In the genomic region with DNA sequence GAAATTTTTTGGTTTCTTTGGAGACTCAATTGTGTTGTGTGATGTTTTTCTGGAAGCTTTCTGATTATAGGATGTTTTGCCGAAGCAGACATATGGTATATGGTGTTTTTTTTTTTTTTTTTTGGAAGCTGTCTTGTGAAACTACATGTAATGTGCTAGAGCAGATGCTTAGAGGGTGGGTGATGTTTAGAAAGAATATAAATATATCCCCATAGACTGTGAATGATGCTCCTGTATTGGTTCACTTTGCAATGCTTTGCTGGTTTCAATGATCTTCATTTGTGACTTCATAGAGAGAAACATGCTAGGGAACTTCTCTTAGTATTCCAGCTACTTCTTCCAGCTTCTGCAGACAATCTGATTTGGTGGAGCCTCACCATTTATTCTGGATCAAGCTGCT, we compare ENCODE assay signal across 27 mouse cellular contexts.
A peak's percentile ranks its signal among the peaks of the same experiment; 100 is the strongest.
DNase-seq lines count a peak whose midpoint lies in the region; ATAC-seq and TF ChIP-seq lines count a peak whose summit lies in the region.
"Had no signal": no experiment of that assay in that cellular context is flagged by ENCODE, and none has a peak within 500 bp of the region (broad histone marks: within the 10 kb centered on the region; RNA-seq: fewer than 3 reads in every experiment).

No protein-coding gene starts in this region.

- H3K27me3 ChIP-seq in stomach, postnatal 0 days (ENCODE audit: control insufficient read depth, insufficient read depth, low read length): no peaks in the 10 kb centered on the region
- H3K27me3 ChIP-seq: CH12.LX; embryonic facial prominence, embryonic 12.5 days; embryonic facial prominence, embryonic 15.5 days; forebrain, embryonic 12.5 days; forebrain, embryonic 15.5 days; hindbrain, embryonic 12.5 days; hindbrain, embryonic 15.5 days had no signal

- no peaks in the 10 kb centered on the region for H3K9me3 ChIP-seq in stomach, postnatal 0 days (ENCODE audit: control insufficient read depth, low read length)
- H3K9me3 ChIP-seq: embryonic facial prominence, embryonic 12.5 days; embryonic facial prominence, embryonic 15.5 days; forebrain, embryonic 12.5 days; forebrain, embryonic 15.5 days; G1E; hindbrain, embryonic 12.5 days; hindbrain, embryonic 15.5 days had no signal

- no peak overlapping the region for H3K4me3 ChIP-seq in stomach, postnatal 0 days (ENCODE audit: low read depth, low read length)
- H3K4me3 ChIP-seq: embryonic facial prominence, embryonic 12.5 days; embryonic facial prominence, embryonic 15.5 days; forebrain, embryonic 12.5 days; forebrain, embryonic 15.5 days; gastrocnemius, adult 2 months; hindbrain, embryonic 12.5 days; hindbrain, embryonic 15.5 days had no signal

- no peak for DNase-seq in frontal cortex, postnatal 25 days (ENCODE audit: low spot score in 2 of 2)
- DNase-seq in left cerebral cortex, adult 11 months (ENCODE audit: low spot score): peak; percentile 4
- no peak for DNase-seq in left cerebral cortex, adult 18-20 months (ENCODE audit: low spot score in 2 of 2)
- DNase-seq in right cerebral cortex, adult 18-20 months: peak; percentile 8
- no peak for DNase-seq in right cerebral cortex, postnatal 14 days
- DNase-seq in stomach, postnatal 0 days (ENCODE audit: low spot score): no peak
- DNase-seq: adrenal gland, postnatal 10 days; adrenal gland, postnatal 36 days; B cell, adult 2 months; cerebellum, adult 11 months; cerebellum, adult 2 months; cerebellum, adult 9-11 months; cerebellum, postnatal 25 days; gastrocnemius, adult 2 months; gastrocnemius, postnatal 14 days; heart, adult 11 months had no signal

- no peaks in the 10 kb centered on the region for H3K36me3 ChIP-seq in stomach, postnatal 0 days (ENCODE audit: control insufficient read depth, insufficient read depth, low read length)
- H3K36me3 ChIP-seq: embryonic facial prominence, embryonic 12.5 days; embryonic facial prominence, embryonic 15.5 days; forebrain, embryonic 12.5 days; forebrain, embryonic 15.5 days; G1E; hindbrain, embryonic 12.5 days; hindbrain, embryonic 15.5 days had no signal

- TF ChIP-seq EP300 in stomach, postnatal 0 days (optimal IDR thresholded peaks at IDR 0.05): no peak

- H3K4me2 ChIP-seq in stomach, postnatal 0 days (replicated peaks; ENCODE audit: low read depth): no peak overlapping the region
- H3K4me2 ChIP-seq: embryonic facial prominence, embryonic 12.5 days; embryonic facial prominence, embryonic 15.5 days; forebrain, embryonic 12.5 days; forebrain, embryonic 15.5 days; heart, embryonic 11.5 days; hindbrain, embryonic 12.5 days; hindbrain, embryonic 15.5 days had no signal

- H3K4me1 ChIP-seq in stomach, postnatal 0 days (replicated peaks; ENCODE audit: control insufficient read depth, insufficient read depth): no peaks in the 10 kb centered on the region
- H3K4me1 ChIP-seq: embryonic facial prominence, embryonic 12.5 days; embryonic facial prominence, embryonic 15.5 days; forebrain, embryonic 12.5 days; forebrain, embryonic 15.5 days; hindbrain, embryonic 12.5 days; hindbrain, embryonic 15.5 days had no signal

- no peak overlapping the region for H3K27ac ChIP-seq in stomach, postnatal 0 days (replicated peaks)
- H3K27ac ChIP-seq: embryonic facial prominence, embryonic 12.5 days; embryonic facial prominence, embryonic 15.5 days; forebrain, embryonic 12.5 days; forebrain, embryonic 15.5 days; gastrocnemius, adult 2 months; hindbrain, embryonic 12.5 days; hindbrain, embryonic 15.5 days had no signal

- ATAC-seq in frontal cortex, adult (ENCODE audit: low TSS enrichment): peak; percentile 100
- ATAC-seq in stomach, postnatal 0 days (ENCODE audit: low FRiP score, low TSS enrichment): no peak
- ATAC-seq: forebrain, embryonic 15.5 days; Patski had no signal

- H3K9ac ChIP-seq in stomach, postnatal 0 days (ENCODE audit: low read length): no peak overlapping the region
- H3K9ac ChIP-seq: embryonic facial prominence, embryonic 12.5 days; embryonic facial prominence, embryonic 15.5 days; forebrain, embryonic 12.5 days; forebrain, embryonic 15.5 days; hindbrain, embryonic 12.5 days; hindbrain, embryonic 15.5 days had no signal

- WGBS in stomach, postnatal 0 days: 97% methylated on average over 1 of the region's 1 CpGs

- no peak for TF ChIP-seq CTCF in stomach, postnatal 0 days (IDR thresholded peaks at IDR 0.05; ENCODE audit: low read depth)

Comparison
In these comparisons a context has a peak if more than half of its experiments do, and no peak if none do; other contexts are left out.
1. DNase-seq: peak in left cerebral cortex, adult 11 months (single experiment) and right cerebral cortex, adult 18-20 months (single experiment); none in frontal cortex, postnatal 25 days (0 of 2), left cerebral cortex, adult 18-20 months (0 of 2), right cerebral cortex, postnatal 14 days (single experiment) and stomach, postnatal 0 days (single experiment).